Mouse (Mus musculus) stomach, embryonic 14.5 days (tissue): ENCODE results near the gene Olfr960. TPM values are rescaled to one million over a fixed set of nuclear protein-coding genes. Genes with fewer than 3 reads are reported as not detected.

ENCODE experiments used
- ATAC-seq: fragments of 200-750 bp; cut with Nextera tagmentation; 2 replicates; pipeline ENCODE4 v1.8.0; 2017; ENCODE audit warnings: low read depth, moderate TSS enrichment; ENCODE audit not compliant: insufficient number of reproducible peaks, insufficient read depth, low FRiP score
- H3K27ac ChIP-seq: fragments of 300-500 bp; sonication (generic); 2 replicates; pipeline ENCODE4 v1.5.1; 2014; ENCODE audit warnings: mild to moderate bottlenecking, low read length, moderate library complexity, mixed read lengths
- H3K27me3 ChIP-seq: fragments of 300-500 bp; sonication (generic); 2 replicates; pipeline ENCODE4 v1.6.1; 2014; ENCODE audit warnings: low read length, control low read depth, mixed read lengths; ENCODE audit not compliant: control insufficient read depth, insufficient read depth
- H3K36me3 ChIP-seq: fragments of 300-500 bp; sonication (generic); 2 replicates; pipeline ENCODE4 v1.6.1; 2014; ENCODE audit warnings: mild to moderate bottlenecking, control low read depth, low read length, moderate library complexity, mixed read lengths; ENCODE audit not compliant: control insufficient read depth, insufficient read depth
- H3K4me1 ChIP-seq: fragments of 300-500 bp; sonication (generic); 2 replicates; pipeline ENCODE4 v1.6.1; 2014; ENCODE audit warnings: low read length, control low read depth, mixed read lengths; ENCODE audit not compliant: control insufficient read depth, insufficient read depth
- H3K4me2 ChIP-seq: fragments of 300-500 bp; sonication (generic); replicated peaks from 2 replicates; pipeline ENCODE4 v1.6.1; 2014; ENCODE audit warnings: low read depth, low read length, control low read depth
- H3K4me3 ChIP-seq: fragments of 300-500 bp; sonication (generic); 2 replicates; pipeline ENCODE4 v1.5.1; 2014; ENCODE audit warnings: low read depth, low read length, control low read depth
- H3K9ac ChIP-seq: fragments of 300-500 bp; sonication (generic); replicated peaks from 2 replicates; pipeline ENCODE4 v1.6.1; 2014; ENCODE audit warnings: low read depth, mild to moderate bottlenecking, control low read depth, low read length, moderate library complexity, mixed read lengths
- H3K9me3 ChIP-seq: fragments of 300-500 bp; sonication (generic); 2 replicates; pipeline ENCODE4 v1.6.1; 2016; ENCODE audit warnings: low read depth, low read length, control low read depth; ENCODE audit not compliant: control insufficient read depth
- WGBS: fragments of 180-500 bp; shearing (Covaris S2); extraction: QIAGEN DNeasy Blood & Tissue Kit; methylation state at CpG from one replicate; pipeline ENCODE4 v1.1.7; 2014; 5-methylcytosine and 5-hydroxymethylcytosine counted together
- polyA plus RNA-seq: library from polyadenylated mRNA; unstranded; fragments of >200 nt; fragmentation: Nextera tagmentation; extraction: Ambion mirVana; gene quantifications from 2 replicates; pipeline ENCODE4 v1.2.1, GENCODE M21; 2014

Gene Olfr960
- polyA plus RNA-seq, 1 experiment from 2014 or later: not detected

DNA sequence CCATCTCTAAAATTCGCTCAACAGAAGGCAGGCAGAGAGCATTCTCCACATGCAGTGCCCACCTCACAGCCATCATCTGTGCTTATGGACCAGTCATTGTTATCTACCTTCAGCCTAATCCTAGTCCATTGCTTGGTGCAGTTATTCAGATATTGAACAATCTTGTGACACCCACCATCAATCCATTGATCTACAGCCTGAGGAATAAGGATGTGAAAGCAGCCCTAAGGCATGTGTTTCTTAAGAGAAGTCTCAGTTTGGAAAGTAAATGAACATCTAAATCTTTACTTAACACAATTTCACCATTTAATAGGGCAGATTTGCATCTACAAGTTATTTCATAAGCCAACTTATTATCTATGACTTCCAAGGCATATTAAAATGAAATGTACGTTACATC lies 48.5 kb downstream of the Olfr960 start:
- H3K4me2 ChIP-seq: no peak overlapping the region
- no peak overlapping the region for H3K9ac ChIP-seq
- H3K9me3 ChIP-seq: no peaks in the 10 kb centered on the region
- no peaks in the 10 kb centered on the region for H3K36me3 ChIP-seq
- no peaks in the 10 kb centered on the region for H3K27me3 ChIP-seq
- ATAC-seq: no peak
- no peak overlapping the region for H3K27ac ChIP-seq
- H3K4me1 ChIP-seq: no peaks in the 10 kb centered on the region
- no peak overlapping the region for H3K4me3 ChIP-seq
- WGBS: 73% methylated on average over 2 of the region's 2 CpGs

Other genes with a start within 250 kb of the Olfr960 start
- gene Olfr951, start 234.0 kb upstream of the Olfr960 start, polyA plus RNA-seq: not detected in 2 replicates
- gene Olfr952, start 194.2 kb upstream of the Olfr960 start, polyA plus RNA-seq: not detected in 2 replicates
- not detected in 2 replicates for gene Olfr954, start 164.7 kb upstream of the Olfr960 start, polyA plus RNA-seq
- not detected in 2 replicates for gene Olfr955, start 149.4 kb upstream of the Olfr960 start, polyA plus RNA-seq
- not detected in 2 replicates for gene Olfr44, start 127.4 kb upstream of the Olfr960 start, polyA plus RNA-seq
- not detected in 2 replicates for gene Olfr957, start 105.6 kb upstream of the Olfr960 start, polyA plus RNA-seq
- not detected in 2 replicates for gene Olfr958, start 67.3 kb upstream of the Olfr960 start, polyA plus RNA-seq
- gene Olfr959, start 45.8 kb upstream of the Olfr960 start, polyA plus RNA-seq: not detected in 2 replicates
- 34.6 and 39.9 TPM in 2 replicates for gene AW551984, start 17.0 kb upstream of the Olfr960 start, polyA plus RNA-seq
- gene Olfr148, start 10.7 kb upstream of the Olfr960 start, polyA plus RNA-seq: not detected in 2 replicates
- not detected in 2 replicates for gene Olfr961, start 23.7 kb downstream of the Olfr960 start, polyA plus RNA-seq
- gene Olfr963, start 45.8 kb downstream of the Olfr960 start, polyA plus RNA-seq: not detected in 2 replicates
- gene Olfr149, start 85.7 kb downstream of the Olfr960 start, polyA plus RNA-seq: not detected in 2 replicates
- gene Olfr965, start 90.0 kb downstream of the Olfr960 start, polyA plus RNA-seq: not detected in 2 replicates
- gene Olfr150, start 109.6 kb downstream of the Olfr960 start, polyA plus RNA-seq: not detected in 2 replicates
- not detected in 2 replicates for gene Olfr967, start 124.9 kb downstream of the Olfr960 start, polyA plus RNA-seq
- gene Olfr968, start 161.9 kb downstream of the Olfr960 start, polyA plus RNA-seq: not detected in 2 replicates
- not detected in 2 replicates for gene Olfr969, start 169.6 kb downstream of the Olfr960 start, polyA plus RNA-seq
- gene Olfr970, start 187.5 kb downstream of the Olfr960 start, polyA plus RNA-seq: not detected in 2 replicates
- not detected in 2 replicates for gene Olfr971, start 215.5 kb downstream of the Olfr960 start, polyA plus RNA-seq
- not detected in 2 replicates for gene Olfr972, start 245.0 kb downstream of the Olfr960 start, polyA plus RNA-seq